Mouse (Mus musculus): ENCODE measurements at regions not wholly inside any gene's neighbourhood (a gene's known extent, or its start where the extent isn't known, plus 50 kb on each side); places are given as distances from the start of the nearest gene placed in this dataset.
A peak's percentile ranks its signal among the peaks of the same experiment; 100 is the strongest.

- no peaks in the 10 kb centered on the region for H3K36me3 ChIP-seq (ENCODE audit: control insufficient read depth, insufficient read depth, low read length, poor library complexity, severe bottlenecking)
- no peak overlapping the region for H3K27ac ChIP-seq (ENCODE audit: insufficient read depth, low read length)
- H3K4me1 ChIP-seq (ENCODE audit: control insufficient read depth, insufficient read depth, low read length), result no peaks in the 10 kb centered on the region
- TF ChIP-seq POLR2A (IDR thresholded peaks at IDR 0.05; ENCODE audit: insufficient read depth, low read length) (no peak), CTCF (IDR thresholded peaks at IDR 0.05; ENCODE audit: low read depth, low read length) (no peak), EP300 (IDR thresholded peaks at IDR 0.05; ENCODE audit: insufficient read depth, low read depth, low read length) (no peak)
- no peak overlapping the region for H3K9ac ChIP-seq (ENCODE audit: low read depth, poor library complexity, severe bottlenecking)
- H3K4me3 ChIP-seq (ENCODE audit: low read depth, low read length), result no peak overlapping the region
- no peaks in the 10 kb centered on the region for H3K27me3 ChIP-seq (ENCODE audit: control insufficient read depth, insufficient read depth, low read length, poor library complexity, severe bottlenecking)
- no peaks in the 10 kb centered on the region for H3K9me3 ChIP-seq (replicated peaks; ENCODE audit: control insufficient read depth, insufficient read depth, low read length, poor library complexity, severe bottlenecking)
Measured at GRCm38 (mm10) chr1:69291329-69291728, 183.5 kb upstream of the Erbb4 start.

- no peaks in the 10 kb centered on the region for H3K4me1 ChIP-seq (ENCODE audit: control insufficient read depth, insufficient read depth, low read length)
- H3K9ac ChIP-seq (ENCODE audit: low read depth, poor library complexity, severe bottlenecking), result no peak overlapping the region
- H3K9me3 ChIP-seq (replicated peaks; ENCODE audit: control insufficient read depth, insufficient read depth, low read length, poor library complexity, severe bottlenecking), result no peaks in the 10 kb centered on the region
- no peaks in the 10 kb centered on the region for H3K27me3 ChIP-seq (ENCODE audit: control insufficient read depth, insufficient read depth, low read length, poor library complexity, severe bottlenecking)
- no peak overlapping the region for H3K27ac ChIP-seq (ENCODE audit: insufficient read depth, low read length)
- H3K4me3 ChIP-seq (ENCODE audit: low read depth, low read length), result no peak overlapping the region
- TF ChIP-seq POLR2A (IDR thresholded peaks at IDR 0.05; ENCODE audit: insufficient read depth, low read length) (no peak), EP300 (IDR thresholded peaks at IDR 0.05; ENCODE audit: insufficient read depth, low read depth, low read length) (no peak), CTCF (IDR thresholded peaks at IDR 0.05; ENCODE audit: low read depth, low read length) (no peak)
- H3K36me3 ChIP-seq (ENCODE audit: control insufficient read depth, insufficient read depth, low read length, poor library complexity, severe bottlenecking), result no peaks in the 10 kb centered on the region
Measured at GRCm38 (mm10) chr1:69286374-69286773, 178.5 kb upstream of the Erbb4 start.

DNA sequence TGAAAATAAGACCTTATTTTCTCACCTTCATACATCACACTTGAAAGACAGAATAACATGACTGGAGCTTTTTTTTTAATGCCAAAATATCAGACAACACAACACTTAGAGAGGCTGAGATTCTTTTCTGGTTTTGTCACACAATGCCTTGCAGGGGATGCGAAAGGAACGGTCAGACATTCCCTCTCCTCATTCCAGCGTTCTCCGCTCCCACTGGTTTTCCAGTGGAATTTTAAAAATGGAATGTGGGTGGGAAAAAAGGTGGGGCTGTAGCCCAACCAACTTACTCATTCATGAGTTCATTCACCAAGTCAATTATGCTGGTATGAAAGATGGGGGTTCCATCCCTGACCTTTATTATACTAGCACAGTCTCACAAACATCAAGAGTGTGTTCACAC, 169.6 kb upstream of the Erbb4 start:
- Histone ChIP-seq H3K9ac (ENCODE audit: low read depth, poor library complexity, severe bottlenecking) (no peak overlapping the region), H3K4me1 (ENCODE audit: control insufficient read depth, insufficient read depth, low read length) (no peaks in the 10 kb centered on the region), H3K36me3 (ENCODE audit: control insufficient read depth, insufficient read depth, low read length, poor library complexity, severe bottlenecking) (no peaks in the 10 kb centered on the region), H3K27me3 (ENCODE audit: control insufficient read depth, insufficient read depth, low read length, poor library complexity, severe bottlenecking) (no peaks in the 10 kb centered on the region), H3K9me3 (replicated peaks; ENCODE audit: control insufficient read depth, insufficient read depth, low read length, poor library complexity, severe bottlenecking) (no peaks in the 10 kb centered on the region), H3K4me3 (ENCODE audit: low read depth, low read length) (no peak overlapping the region), H3K27ac (ENCODE audit: insufficient read depth, low read length) (no peak overlapping the region)
- TF ChIP-seq POLR2A (IDR thresholded peaks at IDR 0.05; ENCODE audit: insufficient read depth, low read length), result no peak
- TF ChIP-seq CTCF (IDR thresholded peaks at IDR 0.05; ENCODE audit: low read depth, low read length), result no peak
- no peak for TF ChIP-seq EP300 (IDR thresholded peaks at IDR 0.05; ENCODE audit: insufficient read depth, low read depth, low read length)

DNA sequence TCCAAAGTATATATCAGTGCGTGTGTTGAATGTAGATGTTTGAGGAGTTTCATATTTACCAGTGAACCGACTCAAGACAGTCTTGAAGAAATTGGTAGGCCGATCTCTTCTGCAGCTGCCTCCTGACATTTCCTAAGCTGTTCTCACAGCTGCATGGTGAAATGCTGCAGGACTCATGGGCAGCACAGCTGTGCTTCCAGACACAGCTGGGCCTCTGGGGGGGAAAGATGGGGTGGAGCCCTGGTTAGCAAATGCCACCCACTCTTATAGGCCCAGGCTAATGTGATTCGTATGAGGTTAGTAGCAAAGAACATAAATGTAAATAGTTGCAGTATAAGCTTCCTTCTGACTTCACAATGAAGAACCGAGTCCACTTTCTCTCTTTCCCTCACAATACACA, 139.8 kb upstream of the Erbb4 start:
- Histone ChIP-seq H3K9ac (ENCODE audit: low read depth, poor library complexity, severe bottlenecking) (no peak overlapping the region), H3K27me3 (ENCODE audit: control insufficient read depth, insufficient read depth, low read length, poor library complexity, severe bottlenecking) (no peaks in the 10 kb centered on the region), H3K36me3 (ENCODE audit: control insufficient read depth, insufficient read depth, low read length, poor library complexity, severe bottlenecking) (no peaks in the 10 kb centered on the region), H3K27ac (ENCODE audit: insufficient read depth, low read length) (no peak overlapping the region), H3K9me3 (replicated peaks; ENCODE audit: control insufficient read depth, insufficient read depth, low read length, poor library complexity, severe bottlenecking) (no peaks in the 10 kb centered on the region), H3K4me3 (ENCODE audit: low read depth, low read length) (no peak overlapping the region), H3K4me1 (ENCODE audit: control insufficient read depth, insufficient read depth, low read length) (no peaks in the 10 kb centered on the region)
- TF ChIP-seq POLR2A (IDR thresholded peaks at IDR 0.05; ENCODE audit: insufficient read depth, low read length) (no peak), EP300 (IDR thresholded peaks at IDR 0.05; ENCODE audit: insufficient read depth, low read depth, low read length) (no peak), CTCF (IDR thresholded peaks at IDR 0.05; ENCODE audit: low read depth, low read length) (no peak)

GRCm38 (mm10) chr1:69242289-69242909, 134.5 kb upstream of the Erbb4 start:
- H3K4me1 ChIP-seq (ENCODE audit: control insufficient read depth, insufficient read depth, low read length), result no peaks in the 10 kb centered on the region
- no peak overlapping the region for H3K27ac ChIP-seq (ENCODE audit: insufficient read depth, low read length)
- no peak overlapping the region for H3K4me3 ChIP-seq (ENCODE audit: low read depth, low read length)
- H3K9me3 ChIP-seq (replicated peaks; ENCODE audit: control insufficient read depth, insufficient read depth, low read length, poor library complexity, severe bottlenecking), result no peaks in the 10 kb centered on the region
- no peaks in the 10 kb centered on the region for H3K27me3 ChIP-seq (ENCODE audit: control insufficient read depth, insufficient read depth, low read length, poor library complexity, severe bottlenecking)
- no peaks in the 10 kb centered on the region for H3K36me3 ChIP-seq (ENCODE audit: control insufficient read depth, insufficient read depth, low read length, poor library complexity, severe bottlenecking)
- TF ChIP-seq EP300 (IDR thresholded peaks at IDR 0.05; ENCODE audit: insufficient read depth, low read depth, low read length) (no peak), POLR2A (IDR thresholded peaks at IDR 0.05; ENCODE audit: insufficient read depth, low read length) (no peak), CTCF (IDR thresholded peaks at IDR 0.05; ENCODE audit: low read depth, low read length) (no peak)
- H3K9ac ChIP-seq (ENCODE audit: low read depth, poor library complexity, severe bottlenecking), result no peak overlapping the region

DNA sequence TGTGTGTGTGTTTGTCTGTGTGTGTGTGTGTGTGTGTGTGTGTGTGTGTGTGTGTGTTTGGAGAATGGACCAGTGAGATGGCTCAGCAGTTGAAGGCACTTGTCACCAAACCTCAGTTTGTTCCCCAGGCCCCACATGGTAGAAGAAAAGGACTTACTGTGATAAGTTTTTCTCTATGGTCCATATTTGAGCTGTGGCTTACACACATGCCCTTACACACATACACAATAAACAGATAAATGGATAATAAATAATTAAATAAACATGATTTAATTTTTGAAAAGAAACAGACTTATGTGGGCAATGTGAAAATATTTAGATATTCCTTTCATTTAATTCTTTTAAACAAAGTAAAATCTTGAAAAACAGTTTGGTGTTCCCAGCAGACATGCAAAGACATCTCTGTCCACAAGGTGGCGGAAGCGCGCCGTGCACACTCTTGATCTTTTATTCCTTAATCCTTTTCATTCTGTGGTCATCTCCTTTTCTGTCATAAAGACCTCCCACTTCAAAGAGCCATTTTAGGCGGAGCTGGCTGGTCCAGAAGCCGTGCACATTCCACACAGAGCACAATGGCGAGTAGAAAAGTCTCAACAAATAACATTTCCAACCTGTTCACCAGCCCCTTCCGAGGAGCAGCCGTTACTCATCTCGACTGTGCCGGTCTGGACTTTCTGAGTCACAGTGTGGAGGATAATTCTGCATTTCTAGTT, 133.8 kb upstream of the Erbb4 start:
- no peaks in the 10 kb centered on the region for H3K27me3 ChIP-seq (ENCODE audit: control insufficient read depth, insufficient read depth, low read length, poor library complexity, severe bottlenecking)
- TF ChIP-seq POLR2A (IDR thresholded peaks at IDR 0.05; ENCODE audit: insufficient read depth, low read length) (no peak), CTCF (IDR thresholded peaks at IDR 0.05; ENCODE audit: low read depth, low read length) (peak; percentile 82)
- H3K4me1 ChIP-seq (ENCODE audit: control insufficient read depth, insufficient read depth, low read length), result no peaks in the 10 kb centered on the region
- no peak overlapping the region for H3K9ac ChIP-seq (ENCODE audit: low read depth, poor library complexity, severe bottlenecking)
- no peaks in the 10 kb centered on the region for H3K9me3 ChIP-seq (replicated peaks; ENCODE audit: control insufficient read depth, insufficient read depth, low read length, poor library complexity, severe bottlenecking)
- no peak overlapping the region for H3K27ac ChIP-seq (ENCODE audit: insufficient read depth, low read length)
- no peak overlapping the region for H3K4me3 ChIP-seq (ENCODE audit: low read depth, low read length)
- H3K36me3 ChIP-seq (ENCODE audit: control insufficient read depth, insufficient read depth, low read length, poor library complexity, severe bottlenecking), result no peaks in the 10 kb centered on the region

Measured in ES-Bruce4 (cell line).